Mouse (Mus musculus) induced T-regulatory cell, adult 2 months (primary cell): Measurements from ENCODE around the gene Ints6l.
A peak's percentile ranks its signal among the peaks of the same experiment; 100 is the strongest.

Experiments
- DNase-seq: peaks from one replicate; pipeline ENCODE4 v3.0.0-alpha.2; 2012; ENCODE audit warnings: low read depth

Ints6l gene

GRCm38 (mm10) chrX:56454671-56455371 is at the start of gene Ints6l:
TSS of gene Ints6l (plus strand) at chrX:56454857.
- peak; percentile 86 for DNase-seq

GRCm38 (mm10) chrX:56405482-56405881 is 49.2 kb upstream of the Ints6l start:
- peak; percentile 47 for DNase-seq

- DNase-seq: peak; percentile 45
Measured at GRCm38 (mm10) chrX:56406128-56406527, 48.5 kb upstream of the Ints6l start.

- no peak for DNase-seq
Measured at GRCm38 (mm10) chrX:56416277-56416676, 38.4 kb upstream of the Ints6l start.

- DNase-seq: peak; percentile 45
Measured at GRCm38 (mm10) chrX:56417541-56417940, 37.1 kb upstream of the Ints6l start.

- DNase-seq: peak; percentile 35
Measured at GRCm38 (mm10) chrX:56430601-56431000, 24.1 kb upstream of the Ints6l start.

GRCm38 (mm10) chrX:56435758-56436283 is 18.8 kb upstream of the Ints6l start:
- no peak for DNase-seq

GRCm38 (mm10) chrX:56446487-56447428 is 7.9 kb upstream of the Ints6l start:
- DNase-seq: no peak

- DNase-seq: no peak
Measured at GRCm38 (mm10) chrX:56447524-56448015, 7.1 kb upstream of the Ints6l start, which contains the start of gene Gm2174. TSS of gene Gm2174 (plus strand) at chrX:56447965.

- peak; percentile 90 for DNase-seq
Measured at GRCm38 (mm10) chrX:56455372-56456246, 952 bp downstream of the Ints6l start.

- DNase-seq: peak; percentile 43
Measured at GRCm38 (mm10) chrX:56456379-56456778, 1.7 kb downstream of the Ints6l start.

GRCm38 (mm10) chrX:56462020-56462933 is 7.6 kb downstream of the Ints6l start:
- peak; percentile 12 for DNase-seq

GRCm38 (mm10) chrX:56464906-56465305 is 10.2 kb downstream of the Ints6l start:
- no peak for DNase-seq

- no peak for DNase-seq
Measured at GRCm38 (mm10) chrX:56467688-56468087, 13.0 kb downstream of the Ints6l start.

- no peak for DNase-seq
Measured at GRCm38 (mm10) chrX:56468422-56468821, 13.8 kb downstream of the Ints6l start.

GRCm38 (mm10) chrX:56474035-56474434 is 19.4 kb downstream of the Ints6l start:
- no peak for DNase-seq

GRCm38 (mm10) chrX:56477553-56477952 is 22.9 kb downstream of the Ints6l start:
- DNase-seq: no peak

GRCm38 (mm10) chrX:56481906-56482305 is 27.2 kb downstream of the Ints6l start:
- no peak for DNase-seq

- peak; percentile 83 for DNase-seq
Measured at GRCm38 (mm10) chrX:56489758-56490157, 35.1 kb downstream of the Ints6l start.

GRCm38 (mm10) chrX:56497241-56497640 is 42.6 kb downstream of the Ints6l start:
- no peak for DNase-seq
